Mouse (Mus musculus): ENCODE results near the gene Bcl2l14. TPM values are rescaled to one million over a fixed set of nuclear protein-coding genes. Genes with fewer than 3 reads are reported as not detected.

Bcl2l14 gene
- polyA plus RNA-seq, 1 experiment from 2014 or later = 0.15 TPM

DNA sequence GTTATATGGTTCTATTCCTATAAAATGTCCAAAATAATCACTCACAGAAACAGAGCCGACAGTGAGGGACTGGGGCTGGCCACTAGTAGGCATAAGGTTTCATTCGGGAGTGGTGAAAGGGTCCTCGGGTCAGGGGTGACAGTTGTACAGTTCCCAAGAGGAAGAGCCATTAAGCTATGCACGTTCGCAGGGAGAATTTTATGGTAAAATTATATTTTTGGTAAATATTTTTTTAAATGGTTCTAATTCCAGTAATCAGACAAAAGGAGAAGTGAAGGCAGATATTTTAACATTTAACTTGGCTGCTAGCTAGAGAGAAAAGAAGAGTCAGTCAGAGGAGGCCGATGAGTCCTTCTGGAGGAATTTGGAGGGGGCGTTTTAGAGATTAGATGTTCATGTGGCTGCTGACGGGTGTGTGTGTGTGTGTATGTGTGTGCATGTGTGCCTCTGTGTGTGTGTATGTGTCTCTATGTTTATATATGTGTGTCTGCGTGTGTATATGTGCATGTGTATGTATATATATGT is 38.8 kb downstream of the Bcl2l14 start:
- H3K9me3 ChIP-seq (ENCODE audit: control insufficient read depth, low read length) = no peaks in the 10 kb centered on the region
- no peak overlapping the region for H3K27ac ChIP-seq (replicated peaks in 1 of 2; ENCODE audit: control insufficient read depth in 1 of 2, insufficient read depth in 1 of 2, low read depth in 2 of 2, low read length in 2 of 2)
- no peak overlapping the region for H3K4me3 ChIP-seq (ENCODE audit: control insufficient read depth in 1 of 2, insufficient read depth in 1 of 2, low read depth in 1 of 2, low read length in 2 of 2)
- no peak overlapping the region for H3K4me2 ChIP-seq (ENCODE audit: low read length)
- H3K36me3 ChIP-seq (ENCODE audit: control insufficient read depth, insufficient read depth, low read length) = no peaks in the 10 kb centered on the region
- 0 out of 2 replicates have a peak, but pooled peaks cover 3% of the 10 kb centered on the region for H3K27me3 ChIP-seq (ENCODE audit: control insufficient read depth, insufficient read depth, low read length)
- H3K9ac ChIP-seq (ENCODE audit: low read length) = no peak overlapping the region
- ATAC-seq (ENCODE audit: insufficient number of reproducible peaks, insufficient read depth, low FRiP score, low read depth) = no peak
- H3K4me1 ChIP-seq (ENCODE audit: control insufficient read depth in 2 of 2, insufficient read depth in 2 of 2, low read length in 2 of 2) = peaks cover 2 to 8% of the 10 kb centered on the region in 2 experiments; a peak in 3 of 4 replicates
- 56% methylated on average over 9 of the region's 9 CpGs for WGBS

DNA sequence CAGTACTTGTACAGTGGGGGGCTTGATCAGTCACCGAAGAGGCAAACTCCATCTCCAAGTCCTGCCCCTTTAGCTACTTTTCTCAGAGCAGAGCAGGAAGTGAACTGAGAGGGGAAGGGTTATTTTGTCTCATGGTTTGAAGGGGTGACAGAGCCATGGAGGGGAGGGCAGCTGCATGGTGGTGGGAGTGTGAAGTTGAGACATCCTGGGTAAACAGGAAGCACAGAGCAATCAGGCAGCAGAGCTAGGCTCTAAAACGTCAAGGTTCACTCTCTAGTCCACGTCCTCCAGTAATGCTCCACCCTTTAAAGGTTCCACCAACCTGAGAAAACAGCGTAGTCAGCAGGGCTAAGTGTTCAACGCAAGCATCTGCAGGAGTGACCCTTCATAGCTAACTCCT is 40.8 kb downstream of the Bcl2l14 start:
- Histone ChIP-seq H3K4me1 (ENCODE audit: control insufficient read depth in 2 of 2, insufficient read depth in 2 of 2, low read length in 2 of 2) (peaks cover 2 to 11% of the 10 kb centered on the region in 2 experiments; a peak in 3 of 4 replicates), H3K36me3 (ENCODE audit: control insufficient read depth, insufficient read depth, low read length) (no peaks in the 10 kb centered on the region), H3K4me3 (ENCODE audit: control insufficient read depth in 1 of 2, insufficient read depth in 1 of 2, low read depth in 1 of 2, low read length in 2 of 2) (no peak overlapping the region), H3K4me2 (ENCODE audit: low read length) (no peak overlapping the region), H3K27ac (replicated peaks in 1 of 2; ENCODE audit: control insufficient read depth in 1 of 2, insufficient read depth in 1 of 2, low read depth in 2 of 2, low read length in 2 of 2) (no peak overlapping the region), H3K9ac (ENCODE audit: low read length) (no peak overlapping the region), H3K27me3 (ENCODE audit: control insufficient read depth, insufficient read depth, low read length) (0 out of 2 replicates have a peak, but pooled peaks cover 3% of the 10 kb centered on the region), H3K9me3 (ENCODE audit: control insufficient read depth, low read length) (no peaks in the 10 kb centered on the region)
- 61% methylated on average over 5 of the region's 5 CpGs for WGBS
- ATAC-seq (ENCODE audit: insufficient number of reproducible peaks, insufficient read depth, low FRiP score, low read depth) = no peak

DNA sequence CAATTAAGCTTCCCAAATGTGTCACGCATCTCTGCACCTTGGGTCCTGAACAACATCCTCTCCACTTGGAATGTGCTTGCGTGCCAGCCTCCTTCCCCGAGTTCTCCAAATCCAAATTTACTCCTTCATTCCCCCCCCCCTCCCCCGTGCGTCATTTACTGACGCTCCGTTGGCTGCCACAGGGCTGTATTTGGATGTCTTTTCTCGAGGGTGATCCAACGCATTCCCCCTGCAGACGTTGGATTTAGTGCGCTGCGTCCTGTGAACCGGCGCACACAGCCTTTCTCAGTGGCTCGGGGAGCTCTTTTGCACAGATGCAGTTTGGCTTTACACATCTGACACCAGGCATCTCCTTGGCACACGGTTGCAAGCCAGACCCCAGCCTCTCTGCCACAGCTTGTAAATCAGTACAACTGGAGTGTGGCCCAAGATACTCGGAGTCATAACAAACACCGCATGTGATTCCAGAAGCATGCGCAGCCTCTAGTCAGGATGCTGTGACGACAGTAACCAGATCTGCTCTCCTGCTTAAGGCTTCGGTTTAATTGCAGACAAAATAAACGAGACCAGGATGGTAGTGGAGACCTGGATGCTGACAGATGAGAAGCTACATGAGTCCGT is 43.4 kb downstream of the Bcl2l14 start:
- H3K27ac ChIP-seq (replicated peaks in 1 of 2; ENCODE audit: control insufficient read depth in 1 of 2, insufficient read depth in 1 of 2, low read depth in 2 of 2, low read length in 2 of 2) = peak overlapping the region; percentile 29 to 38; a peak in 3 of 4 replicates
- ATAC-seq (ENCODE audit: insufficient number of reproducible peaks, insufficient read depth, low FRiP score, low read depth) = 0 out of 2 replicates have a peak, but pooled peaks have one; percentile 39
- peaks cover under 1% of the 10 kb centered on the region; the same call in 1 of the 2 replicates for H3K36me3 ChIP-seq (ENCODE audit: control insufficient read depth, insufficient read depth, low read length)
- WGBS = 20% methylated on average over 23 of the region's 23 CpGs
- 0 out of 2 replicates have a peak, but pooled peaks cover 3% of the 10 kb centered on the region for H3K27me3 ChIP-seq (ENCODE audit: control insufficient read depth, insufficient read depth, low read length)
- H3K4me3 ChIP-seq (ENCODE audit: control insufficient read depth in 1 of 2, insufficient read depth in 1 of 2, low read depth in 1 of 2, low read length in 2 of 2) = peak overlapping the region; percentile 8 to 25
- peak overlapping the region; percentile 50; the same call in 1 of the 2 replicates for H3K9ac ChIP-seq (ENCODE audit: low read length)
- peaks cover 0 to 11% of the 10 kb centered on the region in 2 experiments; a peak in 3 of 4 replicates for H3K4me1 ChIP-seq (ENCODE audit: control insufficient read depth in 2 of 2, insufficient read depth in 2 of 2, low read length in 2 of 2)
- H3K9me3 ChIP-seq (ENCODE audit: control insufficient read depth, low read length) = no peaks in the 10 kb centered on the region
- H3K4me2 ChIP-seq (ENCODE audit: low read length) = peak overlapping the region; percentile 70

DNA sequence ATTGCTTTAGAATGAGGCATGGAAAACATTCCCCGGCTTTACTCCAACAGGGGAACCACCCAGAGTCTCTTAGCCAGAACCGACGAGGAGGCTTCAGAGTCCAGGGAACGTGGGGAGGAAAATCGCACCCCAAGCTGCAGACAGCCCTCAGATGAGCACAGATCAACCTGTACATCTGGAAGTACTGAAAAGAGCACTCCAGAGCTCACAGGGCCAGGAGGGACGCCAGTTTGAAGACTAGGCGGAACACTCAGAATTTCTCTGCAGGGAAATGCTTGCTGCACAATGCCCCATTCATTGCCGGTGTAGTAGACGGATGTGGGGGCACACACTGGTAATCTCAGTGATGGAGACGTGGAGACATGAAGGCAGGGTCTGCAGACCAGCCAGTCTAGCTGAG is 43.9 kb downstream of the Bcl2l14 start:
- H3K4me1 ChIP-seq (ENCODE audit: control insufficient read depth in 2 of 2, insufficient read depth in 2 of 2, low read length in 2 of 2) = peaks cover 0 to 11% of the 10 kb centered on the region in 2 experiments; a peak in 3 of 4 replicates
- ATAC-seq (ENCODE audit: insufficient number of reproducible peaks, insufficient read depth, low FRiP score, low read depth) = no peak
- no peaks in the 10 kb centered on the region for H3K9me3 ChIP-seq (ENCODE audit: control insufficient read depth, low read length)
- peak overlapping the region; percentile 50; the same call in 1 of the 2 replicates for H3K9ac ChIP-seq (ENCODE audit: low read length)
- peaks cover 5% of the 10 kb centered on the region for H3K36me3 ChIP-seq (ENCODE audit: control insufficient read depth, insufficient read depth, low read length)
- H3K27ac ChIP-seq (replicated peaks in 1 of 2; ENCODE audit: control insufficient read depth in 1 of 2, insufficient read depth in 1 of 2, low read depth in 2 of 2, low read length in 2 of 2) = peak overlapping the region; percentile 29 to 38; a peak in 3 of 4 replicates
- peak overlapping the region; percentile 8 to 25 for H3K4me3 ChIP-seq (ENCODE audit: control insufficient read depth in 1 of 2, insufficient read depth in 1 of 2, low read depth in 1 of 2, low read length in 2 of 2)
- peak overlapping the region; percentile 70 for H3K4me2 ChIP-seq (ENCODE audit: low read length)
- WGBS = 28% methylated on average over 10 of the region's 10 CpGs
- H3K27me3 ChIP-seq (ENCODE audit: control insufficient read depth, insufficient read depth, low read length) = 0 out of 2 replicates have a peak, but pooled peaks cover 3% of the 10 kb centered on the region

DNA sequence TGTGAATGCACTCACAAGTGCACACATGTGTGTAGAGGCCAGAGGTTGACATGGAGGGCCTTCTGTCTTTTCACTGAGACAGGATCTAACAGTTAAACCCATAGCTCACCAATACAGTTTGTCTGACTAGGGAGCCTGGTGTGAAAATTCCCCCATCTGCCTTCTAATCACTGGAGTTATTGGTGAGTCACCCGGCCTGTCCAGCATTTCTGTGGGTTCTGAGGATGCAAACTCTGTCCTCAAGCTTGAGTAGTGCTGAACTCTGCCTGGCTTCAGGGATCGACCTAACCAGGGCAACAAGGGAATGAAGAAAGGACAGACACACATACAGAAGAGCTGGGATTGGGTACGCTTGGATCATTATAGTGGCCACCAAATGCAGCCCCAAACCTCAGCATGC is 45.6 kb downstream of the Bcl2l14 start:
- Histone ChIP-seq H3K4me2 (ENCODE audit: low read length) (no peak overlapping the region), H3K4me1 (ENCODE audit: control insufficient read depth in 2 of 2, insufficient read depth in 2 of 2, low read length in 2 of 2) (peaks cover 0 to 11% of the 10 kb centered on the region in 2 experiments; a peak in 3 of 4 replicates), H3K27me3 (ENCODE audit: control insufficient read depth, insufficient read depth, low read length) (0 out of 2 replicates have a peak, but pooled peaks cover 3% of the 10 kb centered on the region), H3K9ac (ENCODE audit: low read length) (no peak overlapping the region), H3K27ac (replicated peaks in 1 of 2; ENCODE audit: control insufficient read depth in 1 of 2, insufficient read depth in 1 of 2, low read depth in 2 of 2, low read length in 2 of 2) (no peak overlapping the region), H3K4me3 (ENCODE audit: control insufficient read depth in 1 of 2, insufficient read depth in 1 of 2, low read depth in 1 of 2, low read length in 2 of 2) (no peak overlapping the region), H3K36me3 (ENCODE audit: control insufficient read depth, insufficient read depth, low read length) (peaks cover 18% of the 10 kb centered on the region), H3K9me3 (ENCODE audit: control insufficient read depth, low read length) (no peaks in the 10 kb centered on the region)
- no peak for ATAC-seq (ENCODE audit: insufficient number of reproducible peaks, insufficient read depth, low FRiP score, low read depth)
- 85% methylated on average over 3 of the region's 3 CpGs for WGBS

DNA sequence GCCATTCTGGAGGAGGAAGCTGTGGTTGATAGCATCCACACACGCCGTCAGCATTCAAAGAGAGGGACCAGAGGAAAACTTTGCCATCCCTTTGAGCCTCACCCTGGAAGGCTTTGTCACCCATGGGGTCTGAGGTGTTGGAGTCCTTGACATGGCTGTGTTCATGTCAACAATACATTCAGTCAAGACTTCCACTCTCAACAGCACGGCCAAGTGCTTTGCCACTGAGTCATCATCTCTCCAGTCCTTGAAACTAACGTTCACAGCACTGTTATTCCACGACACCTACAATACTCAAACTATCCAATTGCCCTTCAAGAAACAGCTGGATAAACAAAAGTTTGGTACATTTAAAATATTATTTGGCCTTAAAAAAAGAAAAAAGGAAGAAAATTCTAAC is 46.1 kb downstream of the Bcl2l14 start:
- Histone ChIP-seq H3K4me2 (ENCODE audit: low read length) (no peak overlapping the region), H3K9me3 (ENCODE audit: control insufficient read depth, low read length) (no peaks in the 10 kb centered on the region), H3K4me3 (ENCODE audit: control insufficient read depth in 1 of 2, insufficient read depth in 1 of 2, low read depth in 1 of 2, low read length in 2 of 2) (no peak overlapping the region), H3K27me3 (ENCODE audit: control insufficient read depth, insufficient read depth, low read length) (0 out of 2 replicates have a peak, but pooled peaks cover 3% of the 10 kb centered on the region), H3K36me3 (ENCODE audit: control insufficient read depth, insufficient read depth, low read length) (peaks cover 21% of the 10 kb centered on the region), H3K4me1 (ENCODE audit: control insufficient read depth in 2 of 2, insufficient read depth in 2 of 2, low read length in 2 of 2) (peaks cover 0 to 11% of the 10 kb centered on the region in 2 experiments; a peak in 3 of 4 replicates), H3K9ac (ENCODE audit: low read length) (no peak overlapping the region), H3K27ac (replicated peaks in 1 of 2; ENCODE audit: control insufficient read depth in 1 of 2, insufficient read depth in 1 of 2, low read depth in 2 of 2, low read length in 2 of 2) (no peak overlapping the region)
- no peak for ATAC-seq (ENCODE audit: insufficient number of reproducible peaks, insufficient read depth, low FRiP score, low read depth)
- WGBS = 29% methylated on average over 5 of the region's 5 CpGs

DNA sequence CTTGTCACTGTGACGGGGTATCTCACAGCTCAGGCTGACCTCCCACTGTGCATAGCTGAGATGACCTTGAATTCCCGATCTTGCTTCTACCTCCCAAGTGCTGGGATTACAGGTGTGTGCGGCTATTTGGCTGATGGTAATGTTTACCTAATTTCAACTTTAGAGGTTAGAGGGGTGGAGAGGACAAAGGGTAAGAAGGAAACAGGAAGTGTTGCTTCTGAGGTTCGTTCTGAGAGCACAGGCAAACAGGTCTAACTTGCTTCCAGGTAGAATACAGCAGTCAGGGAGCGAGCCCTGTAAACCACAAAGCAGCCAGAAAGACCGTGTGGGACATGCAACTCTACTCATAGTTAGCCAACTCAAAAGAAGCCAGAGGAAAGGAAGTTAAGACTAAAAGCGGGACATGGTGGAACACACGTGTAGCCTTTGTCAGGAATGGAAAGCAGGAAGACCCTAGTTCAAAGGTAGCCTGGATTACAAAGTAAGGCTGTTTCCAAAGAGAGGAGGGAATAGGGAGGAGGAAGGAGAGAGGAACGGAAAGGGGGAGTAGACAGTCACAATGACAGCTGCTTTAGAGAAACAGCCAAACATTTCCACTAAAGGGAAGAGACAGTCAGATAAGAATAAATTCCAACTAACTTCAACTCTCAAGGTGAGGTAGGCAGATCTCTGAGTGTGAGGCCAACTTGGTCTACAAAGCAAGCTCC is 47.2 kb downstream of the Bcl2l14 start:
- no peak for ATAC-seq (ENCODE audit: insufficient number of reproducible peaks, insufficient read depth, low FRiP score, low read depth)
- no peak overlapping the region for H3K4me2 ChIP-seq (ENCODE audit: low read length)
- peaks cover 0 to 11% of the 10 kb centered on the region in 2 experiments; a peak in 3 of 4 replicates for H3K4me1 ChIP-seq (ENCODE audit: control insufficient read depth in 2 of 2, insufficient read depth in 2 of 2, low read length in 2 of 2)
- no peak overlapping the region for H3K27ac ChIP-seq (replicated peaks in 1 of 2; ENCODE audit: control insufficient read depth in 1 of 2, insufficient read depth in 1 of 2, low read depth in 2 of 2, low read length in 2 of 2)
- H3K27me3 ChIP-seq (ENCODE audit: control insufficient read depth, insufficient read depth, low read length) = no peaks in the 10 kb centered on the region
- WGBS = 69% methylated on average over 9 of the region's 9 CpGs
- H3K36me3 ChIP-seq (ENCODE audit: control insufficient read depth, insufficient read depth, low read length) = peaks cover 23% of the 10 kb centered on the region
- H3K9me3 ChIP-seq (ENCODE audit: control insufficient read depth, low read length) = no peaks in the 10 kb centered on the region
- H3K9ac ChIP-seq (ENCODE audit: low read length) = no peak overlapping the region
- H3K4me3 ChIP-seq (ENCODE audit: control insufficient read depth in 1 of 2, insufficient read depth in 1 of 2, low read depth in 1 of 2, low read length in 2 of 2) = no peak overlapping the region

Measured in heart, embryonic 14.5 days (tissue).